Mouse (Mus musculus) small intestine, adult 2 months (tissue): ENCODE measurements around the gene Habp4. TPM values are rescaled to one million over a fixed set of nuclear protein-coding genes. Genes with fewer than 3 reads are reported as not detected.

ENCODE experiments used
- H3K27ac ChIP-seq: fragments of 200-500 bp; 2 replicates; pipeline ENCODE4 v1.5.1; 2012; ENCODE audit warnings: low read depth, low read length, control low read depth, inconsistent platforms; ENCODE audit not compliant: insufficient read depth
- H3K27me3 ChIP-seq: fragments of 200-500 bp; 2 replicates; pipeline ENCODE4 v1.6.1; 2012; ENCODE audit warnings: mild to moderate bottlenecking, moderate library complexity, low read length, inconsistent platforms; ENCODE audit not compliant: control insufficient read depth, insufficient read depth
- H3K36me3 ChIP-seq: fragments of 200-500 bp; 2 replicates; pipeline ENCODE4 v1.6.1; 2012; ENCODE audit warnings: mild to moderate bottlenecking, low read length, control low read depth, inconsistent platforms; ENCODE audit not compliant: control insufficient read depth, insufficient read depth
- H3K4me1 ChIP-seq: fragments of 200-500 bp; 2 replicates; pipeline ENCODE4 v1.6.1; 2012; ENCODE audit warnings: low read length, inconsistent platforms, mixed read lengths; ENCODE audit not compliant: control insufficient read depth, insufficient read depth, insufficient read length
- H3K4me3 ChIP-seq: fragments of 200-500 bp; 2 replicates; pipeline ENCODE4 v1.5.1; 2012; ENCODE audit warnings: low read depth, mild to moderate bottlenecking, control low read depth, inconsistent platforms, low read length, moderate library complexity
- CTCF ChIP-seq: fragments of 200-500 bp; IDR thresholded peaks from 2 replicates; pipeline ENCODE4 v1.5.1; 2012; ENCODE audit warnings: low read depth, mild to moderate bottlenecking, control low read depth, inconsistent platforms, low read length, moderate library complexity, mixed read lengths; ENCODE audit not compliant: insufficient replicate concordance, insufficient read length; ENCODE audit errors: extremely low read depth
- POLR2A ChIP-seq: fragments of 200-500 bp; IDR thresholded peaks from 2 replicates; pipeline ENCODE4 v1.6.1; 2012; ENCODE audit warnings: low read depth, mild to moderate bottlenecking, control low read depth, inconsistent platforms, low read length, moderate library complexity
- WGBS: fragments of 180-500 bp; shearing (Covaris S2); methylation state at CpG from one replicate; pipeline ENCODE4 v1.1.7; 2018; 5-methylcytosine and 5-hydroxymethylcytosine counted together
- polyA plus RNA-seq: library from polyadenylated mRNA; depleted of rRNA; stranded (reverse); fragments of >200 nt; gene quantifications from 2 replicates; pipeline ENCODE4 v1.2.3, GENCODE M21; 2012

Gene Habp4
- polyA plus RNA-seq, 1 experiment = 8.7 TPM

DNA sequence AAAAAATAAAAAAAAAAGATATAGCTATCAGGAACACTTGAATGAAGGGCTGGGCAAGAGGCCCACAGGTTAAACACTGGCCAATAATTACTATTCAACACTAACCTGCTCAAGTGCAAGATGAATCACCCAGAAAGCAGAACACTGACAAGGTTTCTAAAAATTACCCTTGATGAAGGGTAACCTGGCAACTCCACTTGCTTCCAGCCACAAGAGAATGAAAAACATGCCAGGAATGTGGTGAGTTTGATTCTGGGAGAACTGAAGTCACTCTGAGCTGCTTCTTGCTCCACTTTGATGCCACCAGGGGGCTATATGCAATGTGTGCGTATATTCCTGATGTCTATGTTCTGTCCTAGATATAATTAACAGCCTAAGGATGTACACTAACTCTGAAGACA lies 6.5 kb upstream of the Habp4 start:
- Histone ChIP-seq H3K36me3 (no peaks in the 10 kb centered on the region), H3K4me1 (no peaks in the 10 kb centered on the region), H3K27ac (no peak overlapping the region), H3K4me3 (no peak overlapping the region), H3K27me3 (no peaks in the 10 kb centered on the region)
- WGBS = 59% methylated on average over 1 of the region's 1 CpGs
- no peak for TF ChIP-seq POLR2A
- no peak for TF ChIP-seq CTCF

DNA sequence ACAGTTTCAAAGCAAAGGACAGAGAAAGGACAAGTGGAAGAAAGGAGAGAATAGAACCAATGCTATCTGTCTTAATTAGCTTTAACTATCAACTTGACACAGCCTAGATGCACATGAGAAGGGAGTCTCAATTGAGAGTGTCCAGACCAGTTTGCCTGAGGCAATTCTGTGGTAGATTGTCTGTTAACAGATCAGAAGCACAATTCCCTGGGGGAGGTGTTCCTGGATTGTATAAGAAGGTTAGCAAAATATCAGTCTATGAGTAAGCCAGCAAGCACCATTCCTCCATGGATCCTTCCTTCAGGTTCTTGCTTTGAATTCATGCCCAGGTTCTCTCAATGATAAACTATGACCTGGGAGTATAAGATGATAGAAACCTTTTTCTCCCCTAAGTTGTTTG lies 4.7 kb upstream of the Habp4 start:
- Histone ChIP-seq H3K36me3 (no peaks in the 10 kb centered on the region), H3K27ac (no peak overlapping the region)
- TF ChIP-seq POLR2A (no peak), CTCF (no peak)

DNA sequence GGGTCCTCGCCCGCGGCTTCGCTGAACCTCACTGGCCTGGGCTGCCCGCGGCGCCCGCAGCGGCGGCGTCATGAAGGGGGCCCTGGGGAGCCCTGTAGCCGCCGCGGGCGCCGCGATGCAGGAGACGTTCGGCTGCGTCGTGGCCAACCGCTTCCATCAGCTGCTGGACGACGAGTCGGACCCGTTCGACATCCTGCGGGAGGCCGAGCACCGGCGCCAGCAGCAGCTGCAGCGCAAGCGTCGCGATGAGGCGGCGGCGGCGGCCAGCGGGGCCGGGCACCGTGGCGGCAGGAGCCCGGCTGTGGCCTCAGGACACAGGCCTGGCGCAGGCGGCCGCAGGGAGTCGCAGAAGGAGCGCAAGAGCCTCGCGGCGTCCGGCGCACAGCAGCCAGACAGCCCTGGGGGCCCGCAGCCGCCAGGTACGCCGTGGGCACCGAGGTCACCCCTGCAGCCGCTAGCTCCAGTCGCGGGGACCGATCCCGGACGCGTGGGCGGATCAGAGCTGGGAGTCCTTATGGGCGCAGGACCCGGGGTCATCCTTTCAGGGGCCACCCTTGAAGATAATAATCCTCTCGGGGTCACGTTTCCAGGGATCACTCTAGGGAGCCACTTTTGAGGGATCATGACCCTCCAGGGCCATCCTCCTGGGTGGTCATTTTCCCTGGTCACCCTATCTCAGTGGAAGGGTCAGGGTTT lies 440 bp downstream of the Habp4 start:
- WGBS = under 1% methylated on average over 68 of the region's 71 CpGs
- peak overlapping the region; percentile 38; the same call in 1 of the 2 replicates for H3K27ac ChIP-seq
- TF ChIP-seq CTCF = no peak
- TF ChIP-seq POLR2A = no peak
- peak overlapping the region; percentile 87 for H3K4me3 ChIP-seq
- peaks cover 4% of the 10 kb centered on the region for H3K4me1 ChIP-seq
- no peaks in the 10 kb centered on the region for H3K27me3 ChIP-seq
- H3K36me3 ChIP-seq = no peaks in the 10 kb centered on the region

More for the DNA sequence above, 4.7 kb upstream of the Habp4 start:
- Histone ChIP-seq H3K4me1 (no peaks in the 10 kb centered on the region), H3K27me3 (no peaks in the 10 kb centered on the region), H3K4me3 (no peak overlapping the region)

DNA sequence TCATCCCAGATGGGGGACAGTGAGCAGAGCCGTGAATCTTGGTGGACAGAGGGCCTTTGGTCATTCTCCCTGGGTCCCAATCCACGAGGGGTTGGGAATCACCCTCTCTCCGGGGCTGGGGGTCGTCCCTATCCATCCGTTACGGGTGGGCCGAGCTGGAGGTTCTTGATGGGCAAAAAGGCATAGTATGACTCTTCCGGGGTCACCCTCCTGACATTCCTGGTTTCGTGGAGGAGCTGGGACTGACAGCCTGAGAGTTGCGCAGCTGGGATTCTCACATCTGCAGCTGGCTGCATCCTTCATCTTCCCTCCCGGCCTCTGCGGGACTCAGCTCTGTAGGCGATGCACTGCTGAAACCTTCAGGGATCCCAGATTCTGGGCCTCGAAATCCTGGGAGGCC lies 1.0 kb downstream of the Habp4 start:
- Histone ChIP-seq H3K27ac (no peak overlapping the region), H3K27me3 (no peaks in the 10 kb centered on the region), H3K4me3 (peak overlapping the region; percentile 87), H3K4me1 (peaks cover 4% of the 10 kb centered on the region), H3K36me3 (no peaks in the 10 kb centered on the region)
- TF ChIP-seq POLR2A (no peak), CTCF (no peak)
- 9% methylated on average over 14 of the region's 14 CpGs for WGBS

DNA sequence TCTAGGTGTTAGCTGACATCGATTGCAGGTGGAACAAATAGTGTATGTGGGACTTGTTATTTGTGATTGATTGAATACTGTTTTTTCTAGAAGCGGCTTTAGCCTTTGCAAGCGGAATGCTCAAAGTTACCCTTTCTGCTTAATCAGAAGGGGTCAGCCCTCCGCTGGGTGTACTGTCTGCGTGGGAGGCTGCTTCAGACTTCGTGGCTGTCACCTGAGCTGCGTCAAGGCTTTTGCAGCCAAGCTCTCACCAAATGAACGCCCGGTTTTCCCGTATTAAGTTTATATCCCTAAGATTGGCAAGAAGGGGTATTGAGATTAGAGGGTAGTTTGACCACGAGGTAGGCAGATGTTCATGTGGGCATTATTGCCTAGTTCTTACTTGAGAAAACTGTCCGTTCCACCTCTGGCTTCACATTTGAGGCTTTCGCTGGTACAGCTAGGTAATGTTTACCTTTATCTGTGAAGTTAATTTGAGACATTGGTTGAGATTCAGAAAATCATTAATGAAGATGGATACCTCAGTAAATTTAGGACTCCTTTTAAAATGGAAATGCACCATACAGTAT lies 1.6 kb downstream of the Habp4 start:
- WGBS = 64% methylated on average over 13 of the region's 13 CpGs
- H3K4me3 ChIP-seq = peak overlapping the region; percentile 87; the same call in 1 of the 2 replicates
- H3K4me1 ChIP-seq = peaks cover 4% of the 10 kb centered on the region
- TF ChIP-seq CTCF (no peak), POLR2A (no peak)
- no peaks in the 10 kb centered on the region for H3K36me3 ChIP-seq
- H3K27me3 ChIP-seq = no peaks in the 10 kb centered on the region
- H3K27ac ChIP-seq = no peak overlapping the region

DNA sequence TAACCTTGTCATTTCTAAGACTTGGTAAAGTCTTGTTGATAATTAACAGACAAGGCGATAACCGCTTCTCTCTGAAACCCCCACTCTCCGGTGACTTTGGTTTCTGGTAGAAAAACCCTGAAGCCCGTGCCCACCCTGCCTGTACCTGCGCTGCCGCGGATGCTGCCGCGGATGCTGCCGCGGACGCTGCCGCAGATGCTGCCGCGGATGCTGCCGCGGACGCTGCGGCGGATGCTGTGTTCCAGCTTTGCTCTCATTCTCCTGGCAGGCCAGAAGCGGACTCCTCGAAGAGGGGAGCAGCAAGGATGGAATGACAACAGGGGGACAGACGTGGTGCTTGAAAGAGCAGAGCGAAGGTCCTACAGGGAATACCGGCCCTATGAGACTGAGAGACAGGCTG lies 8.1 kb downstream of the Habp4 start:
- TF ChIP-seq CTCF = no peak
- Histone ChIP-seq H3K4me1 (no peaks in the 10 kb centered on the region), H3K27ac (no peak overlapping the region), H3K36me3 (peaks cover 2% of the 10 kb centered on the region; the same call in 1 of the 2 replicates), H3K27me3 (no peaks in the 10 kb centered on the region), H3K4me3 (no peak overlapping the region)
- WGBS = 98% methylated on average over 25 of the region's 25 CpGs

DNA sequence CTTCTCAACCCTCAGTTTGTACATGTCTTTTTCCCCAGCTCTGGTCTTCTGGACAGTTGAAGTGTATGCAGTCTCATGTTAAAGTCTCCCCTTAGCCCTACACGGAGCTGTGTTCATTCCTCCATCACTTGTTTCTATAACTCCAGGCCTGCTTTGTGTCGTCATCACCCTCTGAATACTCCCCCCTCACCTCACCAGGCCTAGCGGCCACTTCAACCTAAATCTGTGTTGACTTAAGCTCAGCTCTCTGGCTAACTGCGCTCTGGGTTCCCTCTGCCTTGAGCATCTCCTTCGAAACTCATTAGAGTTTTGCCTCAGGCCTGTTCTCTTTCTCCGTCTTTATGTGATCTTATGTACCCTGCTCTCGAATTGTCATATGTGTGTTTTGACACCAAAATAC lies 16.4 kb downstream of the Habp4 start:
- Histone ChIP-seq H3K4me1 (peaks cover 5% of the 10 kb centered on the region; the same call in 1 of the 2 replicates), H3K27me3 (no peaks in the 10 kb centered on the region), H3K36me3 (peaks cover 2% of the 10 kb centered on the region), H3K27ac (no peak overlapping the region), H3K4me3 (no peak overlapping the region)
- 86% methylated on average over 7 of the region's 7 CpGs for WGBS
- TF ChIP-seq POLR2A (no peak), CTCF (no peak)
